Mouse (Mus musculus) liver, embryonic 15.5 days (tissue): ENCODE data around the gene Chmp2a. TPM values are rescaled to one million over a fixed set of nuclear protein-coding genes. Genes with fewer than 3 reads are reported as not detected.

ENCODE experiments used
- ATAC-seq: fragments of 200-750 bp; cut with Nextera tagmentation; 2 replicates; pipeline ENCODE4 v1.8.0; 2017; ENCODE audit warnings: moderate number of reproducible peaks, mild to moderate bottlenecking, moderate library complexity; ENCODE audit not compliant: insufficient read depth
- H3K27ac ChIP-seq: fragments of 300-500 bp; sonication (generic); replicated peaks from 2 replicates; pipeline ENCODE4 v1.5.1; 2015; ENCODE audit warnings: mild to moderate bottlenecking, inconsistent platforms
- H3K27me3 ChIP-seq: fragments of 300-500 bp; sonication (generic); 2 replicates; pipeline ENCODE4 v1.6.1; 2015; ENCODE audit warnings: mild to moderate bottlenecking, inconsistent platforms
- H3K36me3 ChIP-seq: fragments of 300-500 bp; sonication (generic); replicated peaks from 2 replicates; pipeline ENCODE4 v1.6.1; 2015; ENCODE audit warnings: moderate library complexity, mild to moderate bottlenecking, inconsistent platforms
- H3K4me1 ChIP-seq: fragments of 300-500 bp; sonication (generic); replicated peaks from 2 replicates; pipeline ENCODE4 v1.6.1; 2015; ENCODE audit warnings: inconsistent platforms
- H3K4me2 ChIP-seq: fragments of 300-500 bp; sonication (generic); 2 replicates; pipeline ENCODE4 v1.6.1; 2015; ENCODE audit warnings: moderate library complexity, mild to moderate bottlenecking, inconsistent platforms
- H3K4me3 ChIP-seq: fragments of 300-500 bp; sonication (generic); replicated peaks from 2 replicates; pipeline ENCODE4 v1.5.1; 2015; ENCODE audit warnings: mild to moderate bottlenecking, inconsistent platforms
- H3K9ac ChIP-seq: fragments of 300-500 bp; sonication (generic); 2 replicates; pipeline ENCODE4 v1.6.1; 2015; ENCODE audit warnings: moderate library complexity, mild to moderate bottlenecking, inconsistent platforms
- H3K9me3 ChIP-seq: fragments of 300-500 bp; sonication (generic); replicated peaks from 2 replicates; pipeline ENCODE4 v1.6.1; 2016; ENCODE audit warnings: inconsistent platforms
- WGBS: fragments of 180-500 bp; shearing (Covaris S2); methylation state at CpG from one replicate; pipeline ENCODE4 v1.1.7; 2015; ENCODE audit warnings: mixed read lengths; ENCODE audit not compliant: insufficient replicate concordance; 5-methylcytosine and 5-hydroxymethylcytosine counted together
- polyA plus RNA-seq: library from polyadenylated mRNA; unstranded; fragments of >200 nt; fragmentation: Nextera tagmentation; extraction: Ambion mirVana; gene quantifications from 2 replicates; pipeline ENCODE4 v1.2.1, GENCODE M21; 2015

Gene Chmp2a
- polyA plus RNA-seq, 1 experiment from 2014 or later, result 120 TPM

DNA sequence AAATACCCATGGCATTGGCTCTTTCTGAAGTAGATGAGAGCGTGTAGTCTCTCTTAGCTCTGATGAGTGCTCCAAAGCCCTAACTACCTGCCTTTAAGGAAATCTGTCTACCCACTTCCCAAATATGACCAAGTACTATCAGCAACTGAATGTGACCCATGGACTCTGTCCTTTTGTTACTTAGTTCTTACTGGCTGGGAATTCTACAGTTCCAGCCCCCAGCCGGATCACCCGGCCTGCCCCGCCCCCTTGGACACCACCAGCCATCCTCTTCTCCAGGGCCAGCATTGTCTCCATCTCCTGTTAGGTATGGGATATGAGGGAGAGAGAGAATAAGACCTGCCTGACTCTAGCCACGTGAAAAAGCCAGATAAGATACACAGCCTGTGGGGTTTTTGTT, 36.6 kb downstream of the Chmp2a start, which contains the start of gene Slc27a5:
Gene Slc27a5, minus strand, starts transcription at position 140 of the 400 bp plus-strand sequence.
- Histone ChIP-seq H3K27me3 (no peaks in the 10 kb centered on the region; the same call in 1 of the 2 replicates), H3K4me3 (no peak within 1 kb of the TSS; the same call in 1 of the 2 replicates), H3K9me3 (no peaks in the 10 kb centered on the region), H3K27ac (peak within 1 kb of the TSS; percentile 45), H3K4me2 (peak within 1 kb of the TSS; percentile 41), H3K9ac (0 out of 2 replicates have a peak within 1 kb of the TSS, but pooled peaks have one; percentile 18), H3K4me1 (no peaks in the 10 kb centered on the region), H3K36me3 (no peaks in the 10 kb centered on the region)
- 49% methylated on average over 5 of the region's 5 CpGs for WGBS
- ATAC-seq, result peak; percentile 53; the same call in 1 of the 2 replicates

DNA sequence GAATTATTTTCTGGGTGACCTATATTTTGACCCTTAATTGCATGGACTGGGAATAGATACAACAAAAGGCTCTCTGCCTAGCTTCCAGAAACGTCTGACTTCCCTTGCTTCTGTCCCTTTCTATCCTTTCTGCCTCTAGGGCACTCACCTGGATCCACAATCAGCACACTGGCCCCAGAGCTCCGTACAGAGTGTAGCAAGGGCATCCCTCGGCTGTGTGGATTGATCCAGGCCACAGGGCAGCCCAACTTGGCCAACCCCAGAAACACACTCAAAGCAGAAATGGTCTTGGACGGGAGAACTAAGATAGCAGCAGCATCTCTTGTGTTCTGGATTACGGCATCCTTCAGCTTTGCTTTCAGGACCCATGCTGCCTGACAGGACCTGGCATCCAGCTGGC, 37.4 kb downstream of the Chmp2a start:
- WGBS, result 48% methylated on average over 5 of the region's 5 CpGs
- Histone ChIP-seq H3K9me3 (no peaks in the 10 kb centered on the region), H3K27me3 (no peaks in the 10 kb centered on the region; the same call in 1 of the 2 replicates), H3K27ac (no peak overlapping the region), H3K9ac (0 out of 2 replicates have a peak overlapping the region, but pooled peaks have one; percentile 18), H3K36me3 (no peaks in the 10 kb centered on the region), H3K4me1 (no peaks in the 10 kb centered on the region), H3K4me2 (peak overlapping the region; percentile 41), H3K4me3 (no peak overlapping the region)
- ATAC-seq, result no peak

DNA sequence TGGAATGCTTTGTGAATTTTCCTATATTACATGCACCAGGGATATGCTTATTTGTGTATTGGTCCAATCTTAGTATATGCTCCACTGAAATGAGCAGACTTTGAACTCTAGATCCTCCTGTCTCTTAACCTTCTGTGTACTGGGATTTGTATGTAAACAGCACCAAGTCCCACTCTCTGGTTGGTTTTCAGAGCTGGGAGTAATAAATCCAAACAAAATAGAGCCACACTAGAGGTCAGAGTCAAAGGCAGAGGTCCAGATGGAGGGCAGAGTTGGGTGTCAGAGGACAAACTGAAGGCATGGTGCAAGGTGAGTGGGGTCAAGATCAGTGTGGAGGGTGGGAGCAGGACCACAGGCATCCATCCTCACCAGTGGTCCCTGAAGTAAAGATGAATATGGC, 38.7 kb downstream of the Chmp2a start:
- no peak overlapping the region for H3K4me3 ChIP-seq
- H3K36me3 ChIP-seq, result no peaks in the 10 kb centered on the region
- ATAC-seq, result no peak
- H3K9me3 ChIP-seq, result no peaks in the 10 kb centered on the region
- H3K4me1 ChIP-seq, result no peaks in the 10 kb centered on the region
- H3K27me3 ChIP-seq, result no peaks in the 10 kb centered on the region; the same call in 1 of the 2 replicates
- no peak overlapping the region for H3K4me2 ChIP-seq
- peak overlapping the region; percentile 19; the same call in 1 of the 2 replicates for H3K27ac ChIP-seq
- H3K9ac ChIP-seq, result no peak overlapping the region

DNA sequence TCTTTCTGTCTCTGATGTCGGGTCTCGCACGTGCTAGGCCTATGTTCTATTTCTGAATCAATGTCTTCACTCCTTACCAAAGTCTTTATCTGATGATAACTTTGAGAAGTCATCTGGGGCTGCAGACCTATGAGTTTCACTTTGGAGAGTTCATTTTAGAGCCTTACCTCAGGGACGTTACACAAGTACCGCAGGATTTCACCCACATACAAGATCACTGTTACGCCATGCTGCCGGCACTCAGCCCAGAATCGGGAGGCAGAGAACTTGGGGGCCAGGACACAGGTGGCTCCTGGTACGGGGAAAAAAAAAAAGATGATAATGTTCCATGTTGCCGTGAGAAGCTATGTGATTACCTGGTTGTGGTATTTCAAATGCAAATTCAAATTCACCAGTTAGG, 41.5 kb downstream of the Chmp2a start:
- no peaks in the 10 kb centered on the region; the same call in 1 of the 2 replicates for H3K27me3 ChIP-seq
- no peak overlapping the region for H3K9ac ChIP-seq
- H3K27ac ChIP-seq, result no peak overlapping the region
- H3K4me3 ChIP-seq, result no peak overlapping the region
- H3K9me3 ChIP-seq, result no peaks in the 10 kb centered on the region
- H3K4me2 ChIP-seq, result no peak overlapping the region
- no peaks in the 10 kb centered on the region for H3K36me3 ChIP-seq
- ATAC-seq, result no peak
- 70% methylated on average over 10 of the region's 10 CpGs for WGBS
- peaks cover 6% of the 10 kb centered on the region for H3K4me1 ChIP-seq

DNA sequence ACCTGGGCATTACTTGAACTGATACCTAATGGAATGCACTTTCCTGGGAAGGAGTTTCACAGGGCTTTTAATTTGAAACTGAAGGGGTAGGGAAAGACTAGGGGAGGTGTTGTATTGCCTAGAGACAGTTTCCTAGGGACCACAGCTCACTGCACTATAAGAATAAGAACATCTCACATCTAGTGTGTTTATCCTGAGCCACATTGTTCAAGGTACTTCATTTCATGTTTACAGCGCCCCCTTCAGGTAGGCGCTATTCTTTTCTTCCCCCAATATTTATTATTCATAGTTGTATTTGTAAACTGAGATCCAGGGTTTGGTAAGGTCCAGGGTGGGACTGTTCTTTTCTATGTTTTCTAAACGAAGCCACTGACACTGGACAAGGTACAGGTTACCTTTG, 42.4 kb downstream of the Chmp2a start:
- Histone ChIP-seq H3K27ac (no peak overlapping the region), H3K36me3 (no peaks in the 10 kb centered on the region)

DNA sequence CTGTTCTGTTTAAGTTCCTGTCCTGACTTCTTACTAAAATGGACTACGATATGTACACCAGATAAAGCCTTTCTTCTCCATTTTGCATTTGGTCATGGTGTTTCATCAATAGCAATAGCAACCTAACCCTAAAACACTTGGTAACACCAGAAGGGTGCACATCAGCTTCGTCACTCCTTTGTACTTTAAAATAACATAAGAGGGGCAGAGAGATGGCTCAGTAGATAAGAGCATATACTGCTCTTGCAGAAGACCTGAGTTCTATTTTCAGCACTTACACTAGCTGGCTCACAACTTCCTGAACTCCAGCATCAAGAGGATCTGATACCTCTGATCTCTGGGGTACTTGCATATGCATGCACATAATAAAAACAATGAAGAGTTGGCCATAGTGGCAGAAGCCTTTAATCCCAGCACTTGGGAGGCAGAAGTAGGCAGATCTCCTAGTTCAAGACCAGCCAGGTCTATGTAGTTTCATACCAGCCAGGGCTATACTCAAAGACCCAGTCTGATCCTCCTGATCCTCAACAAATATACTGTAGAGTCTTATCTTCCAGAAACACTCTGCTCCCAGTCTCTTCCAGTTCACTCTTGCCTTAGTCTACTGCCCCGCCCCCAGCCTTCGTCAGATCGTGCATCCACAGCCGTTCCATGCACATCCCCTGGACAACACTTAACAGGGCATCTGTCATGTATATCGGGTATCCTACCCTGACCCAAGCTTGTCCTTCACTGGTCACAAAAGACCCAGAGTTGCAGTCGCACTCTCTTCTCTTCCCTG, 47.0 kb downstream of the Chmp2a start:
- no peak overlapping the region for H3K4me3 ChIP-seq
- H3K27me3 ChIP-seq, result no peaks in the 10 kb centered on the region
- peak overlapping the region; percentile 66 for H3K27ac ChIP-seq
- H3K36me3 ChIP-seq, result no peaks in the 10 kb centered on the region
- peak overlapping the region; percentile 29; the same call in 1 of the 2 replicates for H3K4me2 ChIP-seq
- H3K4me1 ChIP-seq, result peaks cover 39% of the 10 kb centered on the region
- H3K9me3 ChIP-seq, result no peaks in the 10 kb centered on the region
- WGBS, result 40% methylated on average over 8 of the region's 8 CpGs
- peak overlapping the region; percentile 40; the same call in 1 of the 2 replicates for H3K9ac ChIP-seq
- peak; percentile 80 for ATAC-seq

More for the DNA sequence above, 42.4 kb downstream of the Chmp2a start:
- Histone ChIP-seq H3K9ac (no peak overlapping the region), H3K9me3 (no peaks in the 10 kb centered on the region), H3K4me1 (peaks cover 16% of the 10 kb centered on the region), H3K4me2 (no peak overlapping the region), H3K4me3 (no peak overlapping the region), H3K27me3 (no peaks in the 10 kb centered on the region; the same call in 1 of the 2 replicates)
- WGBS, result 2% methylated on average over 3 of the region's 3 CpGs
- ATAC-seq, result no peak

DNA sequence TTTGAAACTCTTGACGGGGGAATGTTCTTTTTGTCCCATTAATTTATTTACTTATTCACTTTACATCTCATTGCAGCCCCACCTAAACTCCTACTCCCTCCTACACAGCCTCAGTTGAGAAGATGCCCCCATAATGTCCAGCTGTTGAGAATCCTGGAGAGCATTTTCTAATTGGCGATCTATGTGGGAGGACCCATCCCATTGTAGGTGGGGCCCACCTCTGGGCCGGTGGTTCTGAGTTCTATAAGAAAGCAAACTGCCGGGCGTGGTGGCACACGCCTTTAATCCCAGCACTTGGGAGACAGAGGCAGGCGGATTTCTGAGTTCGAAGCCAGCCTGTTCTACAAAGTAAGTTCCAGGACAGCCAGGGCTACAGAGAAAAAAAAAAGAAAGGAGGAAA, 47.7 kb downstream of the Chmp2a start:
- Histone ChIP-seq H3K9ac (no peak overlapping the region), H3K4me3 (no peak overlapping the region), H3K4me1 (peaks cover 39% of the 10 kb centered on the region), H3K4me2 (no peak overlapping the region), H3K27me3 (no peaks in the 10 kb centered on the region), H3K36me3 (no peaks in the 10 kb centered on the region), H3K9me3 (no peaks in the 10 kb centered on the region), H3K27ac (peak overlapping the region; percentile 66; the same call in 1 of the 2 replicates)
- no peak for ATAC-seq
- WGBS, result 66% methylated on average over 8 of the region's 8 CpGs

DNA sequence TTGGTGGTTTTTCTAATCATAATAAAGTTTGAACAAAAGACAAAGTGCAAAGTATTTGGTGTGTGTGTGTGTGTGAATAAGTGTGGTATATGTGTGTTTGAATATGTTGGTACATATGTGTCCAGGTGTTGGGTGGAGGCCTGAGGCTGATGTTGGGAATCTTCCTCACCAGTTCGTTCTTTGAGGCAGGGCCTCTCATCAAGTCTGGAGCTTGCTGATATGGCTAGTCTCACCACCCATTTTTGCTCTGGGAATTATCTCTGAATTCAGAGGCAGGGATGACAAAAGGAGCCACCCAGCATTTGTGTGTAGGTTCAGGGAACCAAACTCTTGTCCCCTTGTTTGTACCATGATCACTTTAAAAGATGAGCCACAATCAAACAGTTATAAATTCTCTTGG, 48.9 kb downstream of the Chmp2a start:
- H3K4me2 ChIP-seq, result no peak overlapping the region
- peak; percentile 55 for ATAC-seq
- 0 out of 2 replicates have a peak overlapping the region, but pooled peaks have one; percentile 53 for H3K27ac ChIP-seq
- H3K27me3 ChIP-seq, result no peaks in the 10 kb centered on the region
- H3K9ac ChIP-seq, result no peak overlapping the region
- H3K36me3 ChIP-seq, result no peaks in the 10 kb centered on the region
- peaks cover 39% of the 10 kb centered on the region for H3K4me1 ChIP-seq
- no peak overlapping the region for H3K4me3 ChIP-seq
- H3K9me3 ChIP-seq, result no peaks in the 10 kb centered on the region
- 21% methylated on average over 1 of the region's 1 CpGs for WGBS

Other genes with a start within 250 kb of the Chmp2a start
- gene Zscan18, start 231.2 kb downstream of the Chmp2a start, polyA plus RNA-seq, result 0.24 and 0.44 TPM in 2 replicates
- 1.6 and 1.9 TPM in 2 replicates for gene Zfp329, start 215.9 kb downstream of the Chmp2a start, polyA plus RNA-seq
- gene Zfp110, start 200.0 kb downstream of the Chmp2a start, polyA plus RNA-seq, result 10.8 and 12.3 TPM in 2 replicates
- gene Zfp128, start 153.6 kb downstream of the Chmp2a start, polyA plus RNA-seq, result 0.47 and 0.62 TPM in 2 replicates
- 3.4 and 3.9 TPM in 2 replicates for gene Zscan22, start 137.0 kb downstream of the Chmp2a start, polyA plus RNA-seq
- gene Rps5, start 112.5 kb downstream of the Chmp2a start, polyA plus RNA-seq, result 541 and 547 TPM in 2 replicates
- gene Rnf225, start 107.4 kb downstream of the Chmp2a start, polyA plus RNA-seq, result 0.08 and 0.20 TPM in 2 replicates
- gene Zfp324, start 69.0 kb downstream of the Chmp2a start, polyA plus RNA-seq, result 2.5 and 2.7 TPM in 2 replicates
- 2.2 and 2.6 TPM in 2 replicates for gene Zfp446, start 57.0 kb downstream of the Chmp2a start, polyA plus RNA-seq
- gene Slc27a5, start 36.6 kb downstream of the Chmp2a start, polyA plus RNA-seq, result 17.2 and 22.1 TPM in 2 replicates
- gene Trim28, start 35.7 kb downstream of the Chmp2a start, polyA plus RNA-seq, result 75.3 and 89.4 TPM in 2 replicates
- gene Zbtb45, start 24.8 kb downstream of the Chmp2a start, polyA plus RNA-seq, result 11.8 and 13.3 TPM in 2 replicates
- 64.5 and 72.3 TPM in 2 replicates for gene Ube2m, start 3.5 kb upstream of the Chmp2a start, polyA plus RNA-seq
- gene Mzf1, start 20.0 kb upstream of the Chmp2a start, polyA plus RNA-seq, result 0.37 and 0.44 TPM in 2 replicates
- gene Vmn1r85, start 60.4 kb upstream of the Chmp2a start, polyA plus RNA-seq, result not detected in 2 replicates
- not detected in 2 replicates for gene Vmn1r86, start 85.1 kb upstream of the Chmp2a start, polyA plus RNA-seq
- gene Vmn1r87, start 105.3 kb upstream of the Chmp2a start, polyA plus RNA-seq, result not detected in 2 replicates
- gene Vmn1r88, start 124.8 kb upstream of the Chmp2a start, polyA plus RNA-seq, result not detected in 2 replicates
- gene Vmn1r89, start 178.2 kb upstream of the Chmp2a start, polyA plus RNA-seq, result not detected in 2 replicates
- 86.4 and 94.8 TPM in 2 replicates for gene Lig1, start 242.5 kb upstream of the Chmp2a start, polyA plus RNA-seq
- 1.9 and 2.3 TPM in 2 replicates for gene Zswim9, start 243.9 kb upstream of the Chmp2a start, polyA plus RNA-seq